Mouse (Mus musculus) embryonic facial prominence, embryonic 14.5 days (tissue): ENCODE data around the gene Adamtsl2. TPM values are rescaled to one million over a fixed set of nuclear protein-coding genes. Genes with fewer than 3 reads are reported as not detected.
A peak's percentile ranks its signal among the peaks of the same experiment; 100 is the strongest.

Experiments
- ATAC-seq: fragments of 200-750 bp; cut with Nextera tagmentation; 2 replicates; pipeline ENCODE4 v1.8.0; 2017; ENCODE audit warnings: low read depth, moderate number of reproducible peaks, moderate TSS enrichment
- DNase-seq: peaks from one replicate; pipeline ENCODE4 v3.0.0-alpha.2; 2015; ENCODE audit warnings: low spot score
- H3K27ac ChIP-seq: fragments of 300-500 bp; sonication (generic); replicated peaks from 2 replicates; pipeline ENCODE4 v1.5.1; 2014; ENCODE audit warnings: low read depth, mild to moderate bottlenecking, low read length, moderate library complexity
- H3K27me3 ChIP-seq: fragments of 300-500 bp; sonication (generic); replicated peaks from 2 replicates; pipeline ENCODE4 v1.6.1; 2014; ENCODE audit warnings: low read length; ENCODE audit not compliant: control insufficient read depth, insufficient read depth
- H3K36me3 ChIP-seq: fragments of 300-500 bp; sonication (generic); 2 replicates; pipeline ENCODE4 v1.6.1; 2014; ENCODE audit warnings: low read length, mixed read lengths; ENCODE audit not compliant: control insufficient read depth, insufficient read depth
- H3K4me1 ChIP-seq: fragments of 300-500 bp; sonication (generic); 2 replicates; pipeline ENCODE4 v1.6.1; 2014; ENCODE audit warnings: antibody characterized with exemption, low read length; ENCODE audit not compliant: control insufficient read depth, insufficient read depth
- H3K4me2 ChIP-seq: fragments of 300-500 bp; sonication (generic); 2 replicates; pipeline ENCODE4 v1.6.1; 2014; ENCODE audit warnings: low read depth, mild to moderate bottlenecking, low read length, moderate library complexity, mixed read lengths
- H3K4me3 ChIP-seq: fragments of 300-500 bp; sonication (generic); 2 replicates; pipeline ENCODE4 v1.5.1; 2014; ENCODE audit warnings: low read depth, mild to moderate bottlenecking, low read length
- H3K9ac ChIP-seq: fragments of 300-500 bp; sonication (generic); 2 replicates; pipeline ENCODE4 v1.6.1; 2014; ENCODE audit warnings: low read depth, mild to moderate bottlenecking, low read length, moderate library complexity, mixed read lengths
- H3K9me3 ChIP-seq: fragments of 300-500 bp; sonication (generic); 2 replicates; pipeline ENCODE4 v1.6.1; 2016; ENCODE audit warnings: low read length; ENCODE audit not compliant: control insufficient read depth
- WGBS: fragments of 180-500 bp; shearing (Covaris S2); extraction: QIAGEN DNeasy Blood & Tissue Kit; methylation state at CpG from one replicate; pipeline ENCODE4 v1.1.7; 2014; 5-methylcytosine and 5-hydroxymethylcytosine counted together
- polyA plus RNA-seq: library from polyadenylated mRNA; unstranded; fragments of >200 nt; fragmentation: Nextera tagmentation; extraction: Ambion mirVana; gene quantifications from 2 replicates; pipeline ENCODE4 v1.2.1, GENCODE M21; 2014

The Adamtsl2 gene
- polyA plus RNA-seq, 1 experiment from 2014 or later = 4.6 TPM

DNA sequence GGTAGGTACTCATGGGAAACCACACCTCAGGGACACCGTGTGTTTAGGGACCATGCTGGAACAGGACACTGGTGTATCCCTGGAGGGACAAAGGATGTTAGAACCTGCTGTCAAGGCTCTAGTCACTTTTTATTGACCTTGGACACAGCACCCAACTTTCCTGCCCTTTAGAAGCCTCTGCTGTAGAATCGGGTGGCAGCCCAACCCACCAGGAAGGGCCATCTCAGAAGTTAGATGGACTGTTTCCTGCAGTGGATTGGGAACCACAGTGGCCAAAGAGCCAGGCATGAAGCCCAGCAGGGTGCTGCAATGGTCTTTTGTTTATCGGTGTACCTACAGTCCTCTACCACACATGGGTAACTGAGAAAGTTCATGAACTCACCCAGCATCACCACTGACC, 34.5 kb upstream of the Adamtsl2 start:
- DNase-seq = no peak
- no peaks in the 10 kb centered on the region for H3K4me1 ChIP-seq
- WGBS = 74% methylated on average over 3 of the region's 3 CpGs
- no peak for ATAC-seq
- no peaks in the 10 kb centered on the region for H3K36me3 ChIP-seq
- no peak overlapping the region for H3K4me2 ChIP-seq
- H3K27ac ChIP-seq = no peak overlapping the region
- no peaks in the 10 kb centered on the region; the same call in 1 of the 2 replicates for H3K27me3 ChIP-seq
- no peak overlapping the region for H3K4me3 ChIP-seq
- no peak overlapping the region for H3K9ac ChIP-seq
- no peaks in the 10 kb centered on the region for H3K9me3 ChIP-seq

DNA sequence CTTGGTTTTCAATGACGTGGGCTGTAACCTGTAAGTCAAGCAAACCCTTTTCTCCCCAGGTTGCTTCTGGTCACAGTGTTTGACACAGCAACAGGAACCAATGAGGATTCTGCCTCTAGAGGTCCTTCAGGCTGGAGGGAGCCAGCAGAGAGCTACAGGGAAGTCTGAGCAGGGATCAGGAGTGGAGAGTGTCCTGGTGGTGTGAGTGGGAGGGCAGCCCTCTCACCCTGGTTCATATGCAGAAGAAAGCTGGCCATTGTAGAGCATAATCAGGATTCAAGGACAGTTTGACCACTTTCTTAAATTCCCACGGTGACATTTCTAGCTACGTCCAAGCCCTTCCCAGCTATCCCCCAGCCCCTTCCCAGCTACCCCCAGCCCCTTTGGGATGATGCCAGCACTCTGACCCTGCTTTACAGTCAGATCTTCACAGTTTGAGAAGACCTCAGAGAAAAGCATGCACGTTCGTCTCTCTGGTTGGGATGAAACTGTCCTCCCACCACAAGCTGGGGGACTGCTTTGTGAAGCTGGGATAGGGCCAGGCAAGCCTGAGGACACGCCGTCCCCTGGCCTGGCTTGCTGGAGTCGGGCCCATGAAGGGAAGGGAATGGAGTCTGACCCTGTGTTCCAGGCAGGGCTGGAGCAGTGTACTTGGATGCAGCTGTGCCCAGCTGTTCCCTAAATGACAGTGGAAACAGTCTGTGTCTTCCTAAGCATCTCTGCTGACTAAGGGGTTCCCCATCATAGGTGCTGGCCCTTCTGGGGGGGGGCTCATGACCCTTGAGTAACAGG, 33.0 kb upstream of the Adamtsl2 start:
- no peaks in the 10 kb centered on the region for H3K36me3 ChIP-seq
- WGBS = 67% methylated on average over 8 of the region's 8 CpGs
- ATAC-seq (no peak), DNase-seq (no peak)
- no peaks in the 10 kb centered on the region for H3K27me3 ChIP-seq
- H3K4me3 ChIP-seq = no peak overlapping the region
- H3K4me2 ChIP-seq = no peak overlapping the region
- H3K9ac ChIP-seq = no peak overlapping the region
- no peak overlapping the region for H3K27ac ChIP-seq
- no peaks in the 10 kb centered on the region for H3K9me3 ChIP-seq
- H3K4me1 ChIP-seq = no peaks in the 10 kb centered on the region

DNA sequence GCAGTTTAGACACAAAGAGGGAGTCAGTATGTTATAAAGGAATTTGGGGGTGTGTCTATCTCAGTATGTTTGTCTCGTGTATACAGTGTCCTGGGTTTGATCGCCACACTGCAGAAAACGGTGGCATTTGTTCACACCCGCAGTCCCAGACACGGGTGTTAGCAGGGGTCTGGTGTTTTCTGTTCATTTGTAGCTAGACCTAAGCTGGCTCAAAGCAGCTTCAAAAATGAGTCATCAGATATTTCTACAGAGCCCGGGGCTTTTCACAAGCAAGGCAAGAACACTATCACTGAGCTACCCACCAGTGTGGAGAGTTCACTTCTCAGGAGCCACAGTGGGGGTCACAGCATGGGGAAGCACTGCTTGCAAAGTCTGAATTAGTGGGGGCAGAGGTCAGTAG, 29.8 kb upstream of the Adamtsl2 start:
- no peak for DNase-seq
- H3K4me1 ChIP-seq = no peaks in the 10 kb centered on the region

DNA sequence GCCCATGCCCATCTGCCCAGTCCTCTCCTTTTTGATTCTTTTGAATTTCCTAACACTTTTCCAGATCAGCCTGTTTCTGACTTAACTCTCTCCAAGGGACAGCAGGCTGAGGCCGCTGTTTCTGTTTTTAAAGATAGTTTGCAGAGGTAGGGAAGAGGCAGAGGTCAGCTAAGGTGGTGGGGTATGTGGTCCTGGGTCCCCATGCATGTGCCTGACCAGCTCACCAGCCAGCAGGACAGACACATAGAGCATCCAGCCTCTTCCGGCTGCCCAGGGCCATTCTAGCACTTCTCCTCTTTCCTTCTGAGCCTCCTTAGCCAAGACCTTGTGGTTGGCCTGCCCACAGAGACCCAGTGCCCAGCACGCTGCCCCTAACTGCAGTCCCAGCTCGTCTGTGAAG, 20.9 kb upstream of the Adamtsl2 start:
- Histone ChIP-seq H3K27me3 (no peaks in the 10 kb centered on the region), H3K9me3 (no peaks in the 10 kb centered on the region), H3K4me1 (peaks cover 14% of the 10 kb centered on the region), H3K4me3 (no peak overlapping the region), H3K27ac (peak overlapping the region; percentile 59), H3K36me3 (no peaks in the 10 kb centered on the region), H3K4me2 (peak overlapping the region; percentile 29; the same call in 1 of the 2 replicates), H3K9ac (no peak overlapping the region)
- WGBS = 42% methylated on average over 4 of the region's 4 CpGs
- no peak for DNase-seq
- ATAC-seq = no peak

More for the DNA sequence above, 29.8 kb upstream of the Adamtsl2 start:
- Histone ChIP-seq H3K4me2 (no peak overlapping the region), H3K36me3 (no peaks in the 10 kb centered on the region), H3K27ac (no peak overlapping the region), H3K27me3 (no peaks in the 10 kb centered on the region), H3K4me3 (no peak overlapping the region), H3K9me3 (no peaks in the 10 kb centered on the region), H3K9ac (no peak overlapping the region)
- ATAC-seq = no peak
- WGBS = 36% methylated on average over 6 of the region's 6 CpGs

DNA sequence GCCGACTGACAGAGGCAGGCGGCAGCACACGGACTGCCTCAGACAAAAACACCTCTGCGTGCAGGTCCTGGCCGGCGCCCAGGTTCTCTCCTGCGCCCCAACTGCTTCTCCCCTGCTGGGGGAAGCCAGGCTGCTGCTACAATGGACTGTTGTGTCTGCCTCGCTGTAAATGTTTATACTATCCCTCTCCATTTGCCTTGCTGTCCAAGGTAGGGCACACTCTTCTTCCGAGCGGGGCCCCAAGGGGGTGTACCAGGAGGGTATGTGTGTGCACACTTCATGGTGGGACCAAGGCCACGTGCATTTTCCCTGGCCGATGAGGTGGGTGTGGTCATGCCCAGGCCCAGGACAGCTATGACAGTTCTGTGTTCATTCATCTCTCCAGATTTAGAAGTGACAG, 20.4 kb upstream of the Adamtsl2 start:
- peak; percentile 63 for DNase-seq
- H3K4me3 ChIP-seq = no peak overlapping the region
- peak overlapping the region; percentile 59 for H3K27ac ChIP-seq
- H3K4me1 ChIP-seq = peaks cover 14% of the 10 kb centered on the region
- no peaks in the 10 kb centered on the region for H3K9me3 ChIP-seq
- H3K4me2 ChIP-seq = peak overlapping the region; percentile 29
- WGBS = 25% methylated on average over 12 of the region's 12 CpGs
- H3K36me3 ChIP-seq = no peaks in the 10 kb centered on the region
- no peak overlapping the region for H3K9ac ChIP-seq
- no peaks in the 10 kb centered on the region for H3K27me3 ChIP-seq
- peak; percentile 74 for ATAC-seq

DNA sequence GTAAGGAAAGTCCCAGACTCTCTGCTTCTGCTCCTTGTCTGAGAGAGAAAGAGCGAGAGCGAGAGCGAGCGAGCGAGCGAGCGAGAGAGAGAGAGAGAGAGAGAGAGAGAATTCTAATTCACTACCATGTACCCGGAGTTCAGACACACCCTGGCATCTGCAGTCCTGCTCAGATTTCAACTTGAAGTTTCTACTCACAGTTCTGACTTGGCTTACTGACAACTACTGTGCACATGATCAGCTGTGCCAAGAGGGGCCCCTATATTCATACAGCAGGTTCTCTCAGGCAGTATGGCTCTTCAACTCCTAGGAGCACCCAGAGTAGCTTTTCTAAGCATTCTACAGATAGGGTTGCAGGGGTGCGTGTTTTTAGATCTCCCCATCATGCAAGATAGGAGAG, 20.0 kb upstream of the Adamtsl2 start:
- Histone ChIP-seq H3K4me3 (no peak overlapping the region), H3K9ac (no peak overlapping the region), H3K4me2 (peak overlapping the region; percentile 29), H3K9me3 (no peaks in the 10 kb centered on the region), H3K27ac (peak overlapping the region; percentile 59), H3K27me3 (no peaks in the 10 kb centered on the region), H3K36me3 (no peaks in the 10 kb centered on the region), H3K4me1 (peaks cover 14% of the 10 kb centered on the region)
- 68% methylated on average over 9 of the region's 9 CpGs for WGBS
- ATAC-seq = peak; percentile 73
- peak; percentile 86 for DNase-seq

DNA sequence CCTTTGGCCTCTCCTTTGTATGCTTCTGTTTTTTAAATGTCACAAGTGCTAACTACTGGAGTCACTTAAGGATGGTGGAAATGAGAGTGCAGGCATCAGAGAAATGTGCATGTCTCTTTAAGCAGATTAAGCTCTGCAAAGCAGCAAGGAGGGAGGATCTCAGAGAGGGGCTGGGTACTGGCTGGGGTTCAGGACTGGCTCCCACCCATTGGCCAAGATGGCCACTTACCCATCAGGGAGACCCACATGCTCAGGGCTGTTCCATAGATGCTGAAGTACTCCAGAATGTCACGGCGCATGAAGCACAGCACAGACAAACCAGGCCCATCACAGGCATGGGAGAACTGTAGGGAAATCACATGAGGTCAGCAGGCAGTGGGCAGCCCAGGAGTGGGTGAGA, 12.1 kb upstream of the Adamtsl2 start:
- Histone ChIP-seq H3K27ac (no peak overlapping the region), H3K4me1 (peaks cover 7% of the 10 kb centered on the region; the same call in 1 of the 2 replicates), H3K4me2 (no peak overlapping the region), H3K9ac (no peak overlapping the region), H3K36me3 (no peaks in the 10 kb centered on the region), H3K9me3 (no peaks in the 10 kb centered on the region), H3K27me3 (no peaks in the 10 kb centered on the region), H3K4me3 (no peak overlapping the region)
- ATAC-seq = no peak
- no peak for DNase-seq
- WGBS = 92% methylated on average over 2 of the region's 2 CpGs

DNA sequence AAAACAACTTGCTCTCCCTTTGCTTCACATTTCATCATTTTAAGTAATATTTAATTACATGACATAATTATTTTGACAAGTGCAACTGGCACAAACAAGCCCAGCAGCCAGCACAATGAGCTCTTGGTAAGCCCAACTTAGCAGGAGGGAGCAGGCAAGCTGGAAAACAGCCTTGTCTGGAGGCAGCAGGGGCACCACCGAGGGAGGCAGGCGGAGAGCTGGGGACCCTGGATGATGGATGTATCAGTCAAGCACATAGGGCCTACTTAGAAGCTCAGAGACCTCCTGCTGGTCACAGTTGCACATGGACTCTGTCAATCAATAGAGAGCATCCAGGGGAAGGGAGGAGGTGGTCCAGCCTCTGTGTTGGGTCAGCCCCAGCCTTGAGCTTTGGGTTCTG, 11.2 kb upstream of the Adamtsl2 start:
- no peak for ATAC-seq
- H3K9ac ChIP-seq = no peak overlapping the region
- H3K4me2 ChIP-seq = no peak overlapping the region
- no peaks in the 10 kb centered on the region for H3K27me3 ChIP-seq
- H3K4me3 ChIP-seq = no peak overlapping the region
- no peaks in the 10 kb centered on the region for H3K9me3 ChIP-seq
- peaks cover 7% of the 10 kb centered on the region; the same call in 1 of the 2 replicates for H3K4me1 ChIP-seq
- 44% methylated on average over 2 of the region's 2 CpGs for WGBS
- no peak for DNase-seq
- H3K36me3 ChIP-seq = no peaks in the 10 kb centered on the region
- H3K27ac ChIP-seq = no peak overlapping the region

DNA sequence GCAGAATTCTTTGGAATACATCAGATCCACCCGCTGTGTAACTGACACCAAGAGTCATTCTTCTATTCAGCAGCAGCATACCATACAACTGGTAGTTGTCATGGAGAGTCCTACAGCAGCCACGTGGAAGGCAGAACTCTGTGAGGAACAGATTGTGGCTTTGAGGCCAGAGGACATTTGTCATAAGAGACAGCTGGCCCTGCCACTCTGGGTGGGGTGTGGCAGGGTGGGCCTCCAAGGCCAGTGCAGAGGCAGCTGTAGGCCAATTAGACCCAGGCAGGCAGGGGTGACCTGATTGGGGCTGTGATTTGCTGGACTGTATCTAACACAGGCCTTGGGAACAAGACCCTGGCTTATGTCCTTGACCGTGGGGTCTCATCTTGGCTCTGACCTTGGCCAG, 9.5 kb upstream of the Adamtsl2 start:
- Histone ChIP-seq H3K27ac (no peak overlapping the region), H3K4me1 (peaks cover 7% of the 10 kb centered on the region; the same call in 1 of the 2 replicates), H3K9me3 (no peaks in the 10 kb centered on the region), H3K4me2 (no peak overlapping the region), H3K36me3 (no peaks in the 10 kb centered on the region), H3K9ac (no peak overlapping the region), H3K4me3 (no peak overlapping the region), H3K27me3 (no peaks in the 10 kb centered on the region)
- peak; percentile 73 for DNase-seq
- 67% methylated on average over 3 of the region's 3 CpGs for WGBS
- ATAC-seq = peak; percentile 69; the same call in 1 of the 2 replicates
